Mouse (Mus musculus) limb, embryonic 12.5 days (tissue): Measurements from ENCODE around the gene Dusp5. TPM values are rescaled to one million over a fixed set of nuclear protein-coding genes. Genes with fewer than 3 reads are reported as not detected.

ENCODE experiments used
- ATAC-seq: fragments of 200-750 bp; cut with Nextera tagmentation; 2 replicates; pipeline ENCODE4 v1.8.0; 2017; ENCODE audit warnings: low read depth, moderate TSS enrichment; ENCODE audit not compliant: insufficient number of reproducible peaks, insufficient read depth, low FRiP score, low TSS enrichment
- H3K27ac ChIP-seq: fragments of 300-500 bp; sonication (generic); 2 replicates; pipeline ENCODE4 v1.5.1; 2016; ENCODE audit warnings: mild to moderate bottlenecking, moderate library complexity
- H3K27me3 ChIP-seq: fragments of 300-500 bp; sonication (generic); 2 replicates; pipeline ENCODE4 v1.6.1; 2016; ENCODE audit warnings: mild to moderate bottlenecking, moderate library complexity
- H3K36me3 ChIP-seq: fragments of 300-500 bp; sonication (generic); 2 replicates; pipeline ENCODE4 v1.6.1; 2016; ENCODE audit warnings: mild to moderate bottlenecking, moderate library complexity
- H3K4me1 ChIP-seq: fragments of 300-500 bp; sonication (generic); replicated peaks from 2 replicates; pipeline ENCODE4 v1.6.1; 2016
- H3K4me2 ChIP-seq: fragments of 300-500 bp; sonication (generic); 2 replicates; pipeline ENCODE4 v1.6.1; 2016; ENCODE audit warnings: mild to moderate bottlenecking, moderate library complexity
- H3K4me3 ChIP-seq: fragments of 300-500 bp; sonication (generic); replicated peaks from 2 replicates; pipeline ENCODE4 v1.5.1; 2016; ENCODE audit warnings: mild to moderate bottlenecking
- H3K9ac ChIP-seq: fragments of 300-500 bp; sonication (generic); replicated peaks from 2 replicates; pipeline ENCODE4 v1.6.1; 2016; ENCODE audit warnings: mild to moderate bottlenecking, moderate library complexity
- H3K9me3 ChIP-seq: fragments of 300-500 bp; sonication (generic); 2 replicates; pipeline ENCODE4 v1.6.1; 2016; ENCODE audit warnings: mild to moderate bottlenecking, moderate library complexity
- WGBS: fragments of 180-500 bp; shearing (Covaris S2); methylation state at CpG from one replicate; pipeline ENCODE4 v1.1.7; 2016; 5-methylcytosine and 5-hydroxymethylcytosine counted together
- polyA plus RNA-seq: library from polyadenylated mRNA; unstranded; fragments of >200 nt; fragmentation: Nextera tagmentation; extraction: Ambion mirVana; gene quantifications from 2 replicates; pipeline ENCODE4 v1.2.1, GENCODE M21; 2016

The Dusp5 gene
- polyA plus RNA-seq, 1 experiment from 2014 or later: 3.9 TPM

DNA sequence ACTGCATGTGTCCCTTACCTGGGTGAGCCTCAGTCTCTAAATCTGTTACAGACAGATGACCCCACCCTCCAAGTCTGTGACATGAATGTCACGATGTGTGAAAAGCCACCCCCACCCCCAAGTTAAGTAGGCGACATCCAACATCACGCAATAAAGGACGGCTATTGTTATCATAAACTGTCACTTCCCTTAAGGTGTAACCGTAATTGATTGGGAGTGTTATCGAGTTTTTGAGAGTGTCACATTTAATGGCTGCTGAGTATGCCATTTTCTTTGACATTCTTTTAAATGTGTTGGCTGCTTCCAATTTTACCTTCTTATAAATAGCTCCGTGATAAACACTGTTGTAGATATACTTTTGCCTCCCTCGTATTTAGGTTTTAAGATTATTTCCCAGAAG lies 9.4 kb upstream of the Dusp5 start:
- no peak overlapping the region for H3K27ac ChIP-seq
- no peaks in the 10 kb centered on the region for H3K9me3 ChIP-seq
- H3K9ac ChIP-seq: no peak overlapping the region
- no peak for ATAC-seq
- H3K27me3 ChIP-seq: peaks cover 10% of the 10 kb centered on the region; the same call in 1 of the 2 replicates
- no peaks in the 10 kb centered on the region for H3K36me3 ChIP-seq
- H3K4me2 ChIP-seq: no peak overlapping the region
- H3K4me3 ChIP-seq: no peak overlapping the region
- H3K4me1 ChIP-seq: 0 out of 2 replicates have a peak, but pooled peaks cover 2% of the 10 kb centered on the region
- 85% methylated on average over 8 of the region's 8 CpGs for WGBS

GRCm38 (mm10) chr19:53519981-53520380 lies 8.9 kb upstream of the Dusp5 start:
- Histone ChIP-seq H3K4me3 (no peak overlapping the region), H3K9ac (no peak overlapping the region), H3K4me2 (no peak overlapping the region), H3K27me3 (peaks cover 10% of the 10 kb centered on the region; the same call in 1 of the 2 replicates), H3K4me1 (0 out of 2 replicates have a peak, but pooled peaks cover 2% of the 10 kb centered on the region), H3K27ac (no peak overlapping the region), H3K9me3 (no peaks in the 10 kb centered on the region), H3K36me3 (no peaks in the 10 kb centered on the region)
- ATAC-seq: no peak
- WGBS: 89% methylated on average over 10 of the region's 10 CpGs

DNA sequence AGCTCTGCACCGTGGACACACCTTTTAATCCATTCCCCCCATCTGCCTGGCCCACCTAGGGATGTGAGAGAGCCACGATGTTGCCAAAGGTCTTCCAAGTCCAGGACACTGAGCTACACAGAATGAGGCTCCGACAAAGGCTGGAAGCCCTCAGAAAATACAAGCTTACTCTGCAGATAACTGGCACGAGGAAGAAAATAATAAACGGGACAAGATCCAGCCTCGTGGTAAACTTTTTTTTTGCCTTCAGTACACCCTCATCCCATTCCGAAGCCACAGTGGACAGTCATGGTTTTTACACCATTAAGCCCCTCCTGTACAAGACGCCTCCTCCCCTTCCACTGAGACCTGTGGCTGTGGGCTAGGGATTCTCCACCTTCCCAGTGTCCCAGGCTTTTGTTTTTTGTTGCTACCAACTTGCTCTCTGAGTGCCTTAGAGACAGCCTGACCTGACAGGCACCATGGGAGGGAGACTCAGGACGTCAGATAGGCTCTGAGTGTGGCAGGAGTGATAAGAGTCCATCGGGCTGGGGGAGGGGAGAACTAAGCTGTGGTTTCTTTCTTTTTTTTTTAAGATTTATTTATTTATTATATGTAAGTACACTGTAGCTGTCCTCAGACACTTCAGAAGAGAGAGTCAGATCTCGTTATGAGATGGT lies 7.6 kb upstream of the Dusp5 start:
- no peak overlapping the region for H3K27ac ChIP-seq
- 0 out of 2 replicates have a peak, but pooled peaks cover 2% of the 10 kb centered on the region for H3K4me1 ChIP-seq
- 54% methylated on average over 11 of the region's 11 CpGs for WGBS
- peaks cover 10% of the 10 kb centered on the region; the same call in 1 of the 2 replicates for H3K27me3 ChIP-seq
- H3K36me3 ChIP-seq: no peaks in the 10 kb centered on the region
- no peak overlapping the region for H3K4me2 ChIP-seq
- no peak overlapping the region for H3K9ac ChIP-seq
- no peak for ATAC-seq
- H3K9me3 ChIP-seq: no peaks in the 10 kb centered on the region
- no peak overlapping the region for H3K4me3 ChIP-seq

GRCm38 (mm10) chr19:53527480-53527879 lies 1.4 kb upstream of the Dusp5 start:
- Histone ChIP-seq H3K36me3 (no peaks in the 10 kb centered on the region), H3K4me2 (no peak overlapping the region), H3K9me3 (no peaks in the 10 kb centered on the region), H3K4me1 (peaks cover 31% of the 10 kb centered on the region), H3K9ac (no peak overlapping the region), H3K27ac (no peak overlapping the region), H3K27me3 (peaks cover 27% of the 10 kb centered on the region), H3K4me3 (no peak overlapping the region)
- ATAC-seq: no peak
- 13% methylated on average over 10 of the region's 10 CpGs for WGBS

GRCm38 (mm10) chr19:53528131-53528621 lies 733 bp upstream of the Dusp5 start:
- no peak; the same call in 1 of the 2 replicates for ATAC-seq
- Histone ChIP-seq H3K4me2 (peak overlapping the region; percentile 92), H3K9ac (0 out of 2 replicates have a peak overlapping the region, but pooled peaks have one; percentile 62), H3K27ac (no peak overlapping the region), H3K27me3 (peaks cover 27% of the 10 kb centered on the region), H3K4me3 (peak overlapping the region; percentile 68), H3K4me1 (peaks cover 33% of the 10 kb centered on the region), H3K36me3 (no peaks in the 10 kb centered on the region), H3K9me3 (no peaks in the 10 kb centered on the region)
- WGBS: 1% methylated on average over 13 of the region's 13 CpGs

DNA sequence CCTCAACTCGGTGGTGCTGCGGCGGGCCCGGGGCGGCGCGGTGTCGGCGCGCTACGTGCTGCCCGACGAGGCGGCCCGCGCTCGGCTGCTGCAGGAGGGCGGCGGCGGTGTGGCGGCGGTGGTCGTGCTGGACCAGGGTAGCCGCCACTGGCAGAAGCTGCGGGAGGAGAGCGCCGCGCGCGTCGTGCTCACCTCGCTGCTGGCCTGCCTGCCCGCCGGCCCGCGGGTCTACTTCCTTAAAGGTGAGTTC lies 471 bp downstream of the Dusp5 start:
- Histone ChIP-seq H3K4me1 (peaks cover 33% of the 10 kb centered on the region), H3K9me3 (no peaks in the 10 kb centered on the region), H3K4me3 (peak overlapping the region; percentile 68), H3K27me3 (peaks cover 27% of the 10 kb centered on the region), H3K27ac (0 out of 2 replicates have a peak overlapping the region, but pooled peaks have one; percentile 45), H3K9ac (peak overlapping the region; percentile 59), H3K36me3 (0 out of 2 replicates have a peak, but pooled peaks cover 3% of the 10 kb centered on the region), H3K4me2 (peak overlapping the region; percentile 92)
- peak; percentile 18; the same call in 1 of the 2 replicates for ATAC-seq
- 1% methylated on average over 13 of the region's 36 CpGs for WGBS

- H3K36me3 ChIP-seq: 0 out of 2 replicates have a peak, but pooled peaks cover 3% of the 10 kb centered on the region
- H3K4me1 ChIP-seq: peaks cover 35% of the 10 kb centered on the region
- H3K27me3 ChIP-seq: peaks cover 27% of the 10 kb centered on the region
- H3K4me3 ChIP-seq: peak overlapping the region; percentile 68
- no peaks in the 10 kb centered on the region for H3K9me3 ChIP-seq
- H3K4me2 ChIP-seq: peak overlapping the region; percentile 92
- peak overlapping the region; percentile 59 for H3K9ac ChIP-seq
- H3K27ac ChIP-seq: no peak overlapping the region
- 1% methylated on average over 31 of the region's 31 CpGs for WGBS
- 0 out of 2 replicates have a peak, but pooled peaks have one; percentile 8 for ATAC-seq
Measured at GRCm38 (mm10) chr19:53529705-53530562, 1.0 kb downstream of the Dusp5 start.

DNA sequence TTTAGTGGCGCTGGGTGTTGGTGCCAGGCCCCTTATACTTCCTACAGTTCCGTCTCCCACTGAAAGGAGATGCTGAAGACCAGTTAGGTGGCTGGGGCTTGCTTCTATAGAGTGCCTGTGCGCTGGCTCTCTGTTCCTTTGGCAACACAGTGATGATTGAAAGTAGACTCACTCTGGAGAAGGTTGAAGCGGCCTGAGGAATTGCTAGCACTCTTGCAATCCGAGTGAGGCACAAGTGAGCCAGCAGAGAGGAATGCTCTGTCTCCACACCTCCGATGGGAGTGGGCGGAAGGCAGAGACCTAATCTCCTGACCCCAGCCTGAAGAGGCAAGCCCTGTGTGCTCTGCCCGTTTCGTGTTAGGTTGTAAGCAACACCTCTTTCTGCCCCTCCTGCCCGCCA lies 2.5 kb downstream of the Dusp5 start:
- Histone ChIP-seq H3K27ac (no peak overlapping the region), H3K27me3 (peaks cover 27% of the 10 kb centered on the region), H3K9ac (no peak overlapping the region), H3K9me3 (no peaks in the 10 kb centered on the region), H3K4me3 (no peak overlapping the region), H3K4me1 (peaks cover 38% of the 10 kb centered on the region), H3K36me3 (0 out of 2 replicates have a peak, but pooled peaks cover 3% of the 10 kb centered on the region), H3K4me2 (no peak overlapping the region)
- 36% methylated on average over 10 of the region's 10 CpGs for WGBS
- no peak for ATAC-seq

DNA sequence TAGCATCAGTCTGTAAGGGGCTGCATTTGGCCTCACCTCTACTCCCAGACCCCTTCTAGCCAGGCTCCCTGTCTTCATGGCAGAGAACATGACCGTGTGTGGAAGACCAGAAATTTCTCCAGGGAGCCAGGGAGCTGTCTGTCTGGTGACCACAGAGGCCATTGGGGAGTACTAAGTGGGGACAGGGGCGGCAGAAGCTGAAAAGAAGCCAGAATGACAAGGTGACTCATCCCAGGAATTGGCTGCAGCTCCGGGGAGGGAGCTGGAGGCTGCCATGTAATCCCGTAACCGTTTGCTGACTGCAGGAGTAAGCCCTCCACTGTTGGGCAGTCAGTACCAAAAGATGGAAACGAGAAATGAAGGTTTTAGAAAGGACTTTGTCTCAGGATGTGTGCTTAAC lies 3.1 kb downstream of the Dusp5 start:
- ATAC-seq: no peak
- H3K27ac ChIP-seq: no peak overlapping the region
- no peak overlapping the region for H3K9ac ChIP-seq
- H3K9me3 ChIP-seq: no peaks in the 10 kb centered on the region
- H3K4me2 ChIP-seq: no peak overlapping the region
- H3K36me3 ChIP-seq: 0 out of 2 replicates have a peak, but pooled peaks cover 3% of the 10 kb centered on the region
- peaks cover 38% of the 10 kb centered on the region for H3K4me1 ChIP-seq
- H3K4me3 ChIP-seq: no peak overlapping the region
- WGBS: 48% methylated on average over 6 of the region's 6 CpGs
- H3K27me3 ChIP-seq: peaks cover 24% of the 10 kb centered on the region

GRCm38 (mm10) chr19:53532676-53533075 lies 3.8 kb downstream of the Dusp5 start:
- no peak for ATAC-seq
- 32% methylated on average over 6 of the region's 6 CpGs for WGBS
- H3K4me2 ChIP-seq: no peak overlapping the region
- no peak overlapping the region for H3K4me3 ChIP-seq
- peaks cover 38% of the 10 kb centered on the region for H3K4me1 ChIP-seq
- H3K9ac ChIP-seq: no peak overlapping the region
- H3K36me3 ChIP-seq: peaks cover 8% of the 10 kb centered on the region; the same call in 1 of the 2 replicates
- no peak overlapping the region for H3K27ac ChIP-seq
- H3K27me3 ChIP-seq: peaks cover 24% of the 10 kb centered on the region
- H3K9me3 ChIP-seq: no peaks in the 10 kb centered on the region

DNA sequence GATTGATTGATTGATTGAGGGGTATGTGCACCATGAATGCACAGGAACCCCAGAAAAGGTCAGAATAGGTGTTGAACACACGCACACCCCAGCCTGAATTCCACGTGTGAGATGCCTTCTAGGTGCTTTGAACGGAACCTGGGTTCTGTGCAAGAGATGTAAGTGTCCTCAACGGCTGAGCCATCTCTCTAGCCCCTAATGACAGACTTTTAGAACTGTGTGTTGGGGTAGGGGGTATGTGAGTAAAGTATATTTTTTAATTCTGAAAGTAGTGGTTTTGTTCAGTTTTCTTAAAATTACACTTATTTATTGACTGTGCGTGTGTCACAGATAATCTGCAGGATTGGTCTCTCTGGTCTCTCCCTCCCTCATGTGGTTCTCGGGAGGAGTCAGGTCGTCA lies 4.3 kb downstream of the Dusp5 start:
- Histone ChIP-seq H3K4me3 (no peak overlapping the region), H3K4me1 (peaks cover 35% of the 10 kb centered on the region), H3K9me3 (no peaks in the 10 kb centered on the region), H3K36me3 (peaks cover 13% of the 10 kb centered on the region; the same call in 1 of the 2 replicates), H3K4me2 (no peak overlapping the region), H3K9ac (no peak overlapping the region), H3K27me3 (peaks cover 24% of the 10 kb centered on the region), H3K27ac (no peak overlapping the region)
- no peak for ATAC-seq
- WGBS: 79% methylated on average over 7 of the region's 7 CpGs
